Mouse (Mus musculus): Measurements from ENCODE around the gene Mki67. TPM values are rescaled to one million over a fixed set of nuclear protein-coding genes. Genes with fewer than 3 reads are reported as not detected.

Gene Mki67
- total RNA-seq, 2 experiments from 2014 or later = 1.3 to 1.8 TPM

Other genes starting within 250 kb of the Mki67 start
- gene Clrn3, start 187.7 kb downstream of the Mki67 start, total RNA-seq (2021) = not detected
- 10 to 100 TPM; 47.4 to 59.0 TPM for gene Ptpre, start 178.9 kb downstream of the Mki67 start, total RNA-seq (2021)

All from layer of hippocampus, postnatal 25 days (tissue).